Mouse (Mus musculus) embryonic fibroblast, embryonic 13.5 days (primary cell): ENCODE results near the gene Tcp11l2. TPM values are rescaled to one million over a fixed set of nuclear protein-coding genes. Genes with fewer than 3 reads are reported as not detected.

Source experiments
- H3K27ac ChIP-seq: 2 replicates; pipeline ENCODE4 v1.5.1; 2012; ENCODE audit warnings: low read length, control low read depth, inconsistent platforms; ENCODE audit not compliant: insufficient read depth
- H3K4me1 ChIP-seq: 2 replicates; pipeline ENCODE4 v1.6.1; 2011; ENCODE audit warnings: low read length; ENCODE audit not compliant: control insufficient read depth, insufficient read depth
- H3K4me3 ChIP-seq: 2 replicates; pipeline ENCODE4 v1.5.1; 2011; ENCODE audit warnings: mild to moderate bottlenecking, control low read depth, low read length; ENCODE audit not compliant: insufficient read depth
- CTCF ChIP-seq: IDR thresholded peaks from 2 replicates; pipeline ENCODE4 v1.5.1; 2011; ENCODE audit warnings: mild to moderate bottlenecking, control low read depth, low read length, moderate library complexity, borderline replicate concordance; ENCODE audit not compliant: insufficient read depth
- POLR2A ChIP-seq: IDR thresholded peaks from 2 replicates; pipeline ENCODE4 v1.6.1; 2011; ENCODE audit warnings: low read depth, mild to moderate bottlenecking, control low read depth, low read length, moderate library complexity
- polyA plus RNA-seq: library from polyadenylated mRNA; stranded (reverse); fragments of >200 nt; gene quantifications from 2 replicates; pipeline ENCODE4 v1.2.4, GENCODE M21; 2011; ENCODE audit warnings: low read depth; ENCODE audit not compliant: missing spikeins, insufficient read length

The Tcp11l2 gene
- polyA plus RNA-seq, 1 experiment = 8.4 TPM

DNA sequence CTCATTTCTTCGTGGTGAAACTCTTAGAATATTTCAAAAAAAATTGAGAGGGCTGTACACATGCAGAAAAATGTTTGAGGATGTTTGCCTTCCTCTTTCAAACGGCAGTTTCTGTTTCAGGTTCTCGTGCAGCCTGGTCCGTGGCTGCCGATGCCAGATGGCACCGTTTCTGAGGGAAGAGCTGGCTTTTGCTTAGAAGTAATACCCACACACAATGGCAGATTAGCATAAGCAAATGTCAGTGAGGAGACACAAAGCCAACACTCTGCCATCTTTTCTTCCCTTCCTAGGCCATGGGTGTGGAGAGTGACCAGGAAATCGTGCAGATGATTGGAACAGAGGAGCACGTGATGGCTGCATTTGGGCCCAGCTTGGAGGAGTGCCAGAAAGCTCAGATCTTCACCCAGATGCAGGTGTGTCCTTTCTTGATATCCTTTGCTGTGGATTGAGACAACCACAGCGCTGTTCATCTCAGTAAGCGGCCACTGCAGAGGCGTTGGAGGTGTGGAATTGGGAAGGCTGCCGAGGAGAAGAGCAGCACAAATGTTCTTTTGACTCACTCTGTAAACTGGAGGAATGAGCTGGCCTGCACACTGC, 70.2 kb downstream of the Tcp11l2 start:
- Histone ChIP-seq H3K4me1 (no peaks in the 10 kb centered on the region), H3K4me3 (no peak overlapping the region), H3K27ac (no peak overlapping the region)
- TF ChIP-seq CTCF (no peak), POLR2A (no peak)

DNA sequence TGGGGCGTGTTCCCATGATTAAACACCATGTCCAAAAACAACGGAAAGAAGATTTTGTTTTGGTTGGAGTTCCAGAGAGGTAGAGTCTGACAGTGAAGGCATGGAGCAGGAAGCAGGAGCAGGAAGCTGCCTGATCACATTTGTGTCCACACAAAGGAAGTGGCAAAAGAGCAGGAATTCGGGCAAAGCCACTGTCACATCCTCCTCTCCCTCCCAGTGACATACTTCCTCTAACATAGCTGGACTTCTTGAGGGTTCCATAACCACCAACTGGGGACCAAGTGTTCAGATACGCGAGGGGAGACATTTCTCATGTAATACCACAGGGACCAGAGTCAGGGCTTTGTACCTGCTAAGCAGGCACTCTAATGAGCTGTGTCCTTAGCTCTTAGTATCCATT, 70.8 kb downstream of the Tcp11l2 start:
- Histone ChIP-seq H3K4me3 (no peak overlapping the region), H3K27ac (no peak overlapping the region), H3K4me1 (no peaks in the 10 kb centered on the region)
- TF ChIP-seq CTCF (no peak), POLR2A (no peak)

DNA sequence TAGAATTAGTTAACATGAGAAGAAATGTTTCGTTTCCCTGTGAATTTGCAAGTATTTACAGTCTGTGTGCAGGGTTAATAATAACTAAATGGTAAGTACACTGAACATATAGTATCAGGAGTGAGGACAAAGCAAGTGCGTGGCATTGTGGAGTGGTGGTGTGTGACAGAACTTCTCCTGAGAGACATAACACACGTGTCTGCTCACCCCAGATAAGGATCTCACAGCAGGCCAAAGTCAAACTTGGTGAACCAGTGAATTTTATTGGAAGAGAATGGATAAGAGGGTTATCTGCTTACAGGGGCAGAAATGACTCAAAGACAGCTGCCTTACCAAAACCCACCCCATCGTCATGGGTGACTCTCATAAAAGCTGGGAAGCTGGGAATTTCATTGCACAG, 72.5 kb downstream of the Tcp11l2 start:
- TF ChIP-seq CTCF = no peak
- Histone ChIP-seq H3K27ac (no peak overlapping the region), H3K4me3 (no peak overlapping the region), H3K4me1 (no peaks in the 10 kb centered on the region)

DNA sequence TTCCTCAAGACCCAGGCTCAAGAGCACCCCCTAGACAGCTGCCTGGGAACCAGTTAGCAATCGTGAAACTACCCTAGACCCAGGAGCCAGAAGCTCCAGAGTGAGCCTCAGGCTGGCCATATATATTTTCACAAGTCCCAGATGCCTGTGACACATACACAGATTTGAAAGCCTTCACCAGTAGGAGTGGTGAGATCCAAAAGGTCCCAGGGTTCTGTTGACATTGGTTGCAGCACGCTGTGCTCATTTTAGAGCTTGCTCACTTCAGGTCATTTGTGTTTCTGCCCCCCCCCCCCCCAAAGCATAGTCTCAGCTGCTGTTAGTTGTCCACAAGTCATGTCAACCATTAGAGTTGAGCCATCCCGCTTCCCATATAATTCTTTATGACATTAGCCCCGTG, 77.6 kb downstream of the Tcp11l2 start:
- H3K27ac ChIP-seq = no peak overlapping the region
- no peaks in the 10 kb centered on the region for H3K4me1 ChIP-seq
- no peak overlapping the region for H3K4me3 ChIP-seq
- TF ChIP-seq POLR2A (no peak), CTCF (no peak)

DNA sequence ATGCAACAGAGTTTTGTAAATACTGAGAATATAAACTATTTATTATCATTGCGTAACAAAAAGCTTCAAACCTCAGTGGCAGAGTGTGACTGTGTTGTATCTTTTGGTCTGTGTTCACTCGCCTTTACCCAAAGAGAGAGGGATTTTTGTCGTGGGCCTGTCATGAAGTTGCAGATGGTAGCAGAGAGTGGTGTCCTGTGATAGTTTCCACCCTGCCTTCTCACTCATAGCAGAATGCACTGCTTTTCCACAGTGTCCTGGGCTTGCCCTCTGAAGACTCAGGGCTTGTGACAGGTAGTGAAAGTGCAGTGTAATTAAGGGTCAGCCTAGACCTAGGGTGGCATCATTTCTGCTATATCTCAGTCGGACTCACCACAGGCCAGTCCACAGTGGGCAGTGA, 78.3 kb downstream of the Tcp11l2 start:
- TF ChIP-seq CTCF = no peak
- no peak for TF ChIP-seq POLR2A
- no peak overlapping the region for H3K4me3 ChIP-seq
- no peak overlapping the region for H3K27ac ChIP-seq
- H3K4me1 ChIP-seq = no peaks in the 10 kb centered on the region

DNA sequence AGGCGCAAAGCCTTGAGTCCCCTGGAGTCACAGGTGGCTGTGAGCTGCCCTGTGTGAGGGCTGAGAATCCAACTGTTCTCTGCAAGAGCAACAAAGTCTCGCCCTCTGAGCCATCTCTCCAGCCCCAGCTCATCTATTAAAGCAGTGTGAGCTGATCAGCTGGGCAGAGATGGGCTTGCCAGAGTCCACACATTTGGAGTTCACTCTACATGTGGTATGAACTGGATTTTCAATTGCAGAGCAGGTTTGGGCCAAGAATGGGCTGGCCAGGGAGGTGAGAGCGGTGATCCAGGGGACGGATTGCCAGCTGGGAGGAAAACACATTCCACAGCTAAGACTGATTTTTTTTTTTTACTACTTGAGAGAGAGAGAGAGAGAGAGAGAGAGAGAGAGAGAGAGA, 80.2 kb downstream of the Tcp11l2 start:
- Histone ChIP-seq H3K4me3 (no peak overlapping the region), H3K4me1 (no peaks in the 10 kb centered on the region), H3K27ac (no peak overlapping the region)
- TF ChIP-seq CTCF (no peak), POLR2A (no peak)

DNA sequence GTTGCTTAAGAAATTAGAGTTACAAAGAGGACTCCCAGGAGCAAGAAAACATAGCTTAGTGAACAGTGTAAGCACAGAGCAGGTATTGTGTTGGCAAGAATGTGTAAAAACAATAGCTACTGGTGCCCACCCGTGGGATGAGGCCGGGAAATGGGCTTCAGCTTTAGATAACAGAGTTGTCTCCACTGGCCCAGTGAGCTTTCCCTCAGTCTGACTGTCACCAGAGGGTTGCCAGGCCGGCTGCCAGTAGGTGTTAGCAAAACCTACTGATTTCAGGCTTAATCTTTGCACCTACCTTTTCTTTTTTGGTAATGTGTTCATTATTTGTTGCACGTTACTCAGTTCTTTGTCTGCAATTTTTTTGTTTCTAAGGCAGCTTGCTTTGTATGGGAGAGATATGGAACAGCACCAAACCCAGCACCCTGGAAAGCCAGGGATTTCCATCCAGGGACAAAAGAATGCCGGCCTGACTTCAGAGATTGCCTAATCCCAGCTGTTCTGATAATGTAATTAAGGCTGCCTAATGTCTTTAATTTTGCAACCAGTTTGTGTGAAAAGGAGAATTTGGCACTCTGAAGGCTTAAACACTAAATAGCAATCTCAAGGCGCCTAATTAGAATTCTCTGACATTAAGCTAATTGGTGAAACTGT, 81.1 kb downstream of the Tcp11l2 start:
- H3K27ac ChIP-seq = no peak overlapping the region
- no peaks in the 10 kb centered on the region for H3K4me1 ChIP-seq
- no peak overlapping the region for H3K4me3 ChIP-seq
- no peak for TF ChIP-seq CTCF
- TF ChIP-seq POLR2A = no peak

DNA sequence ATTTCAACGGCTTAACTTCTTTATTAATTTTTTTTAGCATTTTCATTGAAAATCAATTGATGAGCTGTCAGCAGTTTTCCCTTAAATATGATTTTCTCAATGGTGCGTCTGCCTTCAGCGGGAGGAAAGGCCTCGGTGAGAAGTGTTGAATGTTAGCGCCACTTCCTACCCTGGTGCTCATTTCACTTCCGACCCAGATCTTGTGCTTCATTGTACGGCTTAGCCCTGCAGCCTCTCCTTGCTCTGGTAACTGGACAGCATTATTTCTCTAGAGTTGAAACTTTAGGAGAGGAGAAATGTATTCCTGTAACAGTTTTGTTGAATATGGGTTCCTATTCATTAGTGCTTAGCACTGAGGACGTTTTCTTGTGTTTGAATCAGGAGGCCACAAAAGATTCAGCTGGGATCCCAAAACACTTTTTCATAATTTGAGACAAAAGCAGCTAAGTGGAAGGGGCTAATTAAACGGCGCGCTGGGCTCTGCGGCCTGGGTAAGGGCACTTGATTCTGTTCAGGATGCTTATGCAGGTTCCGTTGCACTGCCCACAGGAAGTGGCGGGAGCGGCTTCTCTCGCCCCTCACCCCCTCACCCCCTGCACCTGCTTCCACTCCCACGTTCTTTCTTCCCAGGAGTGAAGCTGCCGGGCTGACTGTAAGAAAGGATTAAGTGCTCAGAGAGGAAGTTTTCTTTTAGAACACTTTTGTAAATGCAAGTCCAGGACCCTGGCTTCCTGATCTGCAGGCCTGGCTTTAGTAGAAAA, 81.8 kb downstream of the Tcp11l2 start:
- no peak for TF ChIP-seq CTCF
- no peak overlapping the region for H3K27ac ChIP-seq
- no peaks in the 10 kb centered on the region for H3K4me1 ChIP-seq
- no peak overlapping the region for H3K4me3 ChIP-seq

DNA sequence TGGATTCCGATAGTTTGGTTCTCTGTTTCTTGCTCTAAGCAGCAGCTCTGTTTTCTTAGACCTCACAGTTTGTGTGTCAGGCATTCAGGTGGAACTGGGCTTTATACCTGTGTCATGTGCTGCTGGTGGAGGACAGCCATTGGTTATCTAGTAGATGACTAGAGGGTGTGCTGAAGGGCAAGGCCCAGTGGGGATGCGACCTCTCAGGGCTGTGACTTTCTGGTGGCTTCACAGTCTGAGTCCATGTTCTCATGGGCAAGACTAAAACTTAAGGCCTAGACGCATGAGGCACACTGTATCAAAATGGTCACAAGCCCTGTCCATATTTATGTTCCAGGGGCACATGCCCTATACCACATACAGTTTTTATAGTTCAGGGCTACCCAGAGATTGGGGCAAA, 82.9 kb downstream of the Tcp11l2 start:
- H3K27ac ChIP-seq = no peak overlapping the region
- no peak for TF ChIP-seq POLR2A
- no peak for TF ChIP-seq CTCF
- no peaks in the 10 kb centered on the region for H3K4me1 ChIP-seq
- no peak overlapping the region for H3K4me3 ChIP-seq

DNA sequence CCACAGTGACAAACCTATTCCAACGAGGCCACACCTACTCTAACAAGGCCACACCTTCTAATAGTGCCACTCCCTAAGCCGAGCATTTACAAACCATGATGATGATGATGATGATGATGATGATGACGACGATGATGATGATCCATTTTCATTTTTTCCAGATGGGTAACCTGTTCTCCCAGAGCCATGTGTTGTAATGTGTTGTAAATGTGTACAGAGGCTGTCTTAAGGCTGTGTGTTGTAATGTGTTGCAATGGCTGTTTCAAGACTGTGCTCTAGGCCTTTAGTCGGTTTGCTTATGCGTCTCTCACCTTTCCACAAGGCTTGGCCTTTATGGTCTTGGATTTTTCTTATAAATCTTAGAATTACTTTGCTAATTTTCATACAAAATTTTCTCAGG, 85.7 kb downstream of the Tcp11l2 start:
- no peak overlapping the region for H3K27ac ChIP-seq
- H3K4me3 ChIP-seq = no peak overlapping the region
- H3K4me1 ChIP-seq = no peaks in the 10 kb centered on the region
- no peak for TF ChIP-seq POLR2A
- TF ChIP-seq CTCF = no peak

Other genes starting within 250 kb of the Tcp11l2 start
- 74.3 and 84.1 TPM in 2 replicates for gene Nuak1, start 136.0 kb upstream of the Tcp11l2 start, polyA plus RNA-seq
- gene Ckap4, start 42.6 kb upstream of the Tcp11l2 start, polyA plus RNA-seq = 280 and 283 TPM in 2 replicates
- gene Polr3b, start 45.7 kb downstream of the Tcp11l2 start, polyA plus RNA-seq = 15.5 and 16.7 TPM in 2 replicates
- gene Rfx4, start 179.4 kb downstream of the Tcp11l2 start, polyA plus RNA-seq = 0.70 TPM in 1 of 2 replicates, not detected in the other